Mouse (Mus musculus): ENCODE measurements around the gene Olfr610. TPM values are rescaled to one million over a fixed set of nuclear protein-coding genes. Genes with fewer than 3 reads are reported as not detected.
"Not testable (repeated sequence)": the region's sequence is repeated elsewhere in the genome, so short reads cannot be mapped to it uniquely, and the experiment has no call there.

Gene Olfr610
- not detected in 2 replicates for polyA plus RNA-seq (2015; fragmentation: Nextera tagmentation; extraction: Ambion mirVana)

GRCm38 (mm10) chr7:103512022-103512421, at the start of gene Olfr610:
Gene Olfr610, minus strand, starts transcription at chr7:103512122.
- H3K4me2 ChIP-seq (ENCODE audit: low read depth, low read length), result no peak within 1 kb of the TSS
- WGBS, result 83% methylated on average over 2 of the region's 2 CpGs

GRCm38 (mm10) chr7:103555779-103556178, 43.9 kb upstream of the Olfr610 start, which contains the start of gene Olfr615:
Gene Olfr615, plus strand, starts transcription at chr7:103556079.
- 76% methylated on average over 2 of the region's 2 CpGs for WGBS

More at GRCm38 (mm10) chr7:103512022-103512421, at the start of gene Olfr610:
- no peak within 1 kb of the TSS for H3K27ac ChIP-seq (ENCODE audit: low read length)
- H3K9ac ChIP-seq (ENCODE audit: low read length), result no peak within 1 kb of the TSS
- H3K36me3 ChIP-seq (ENCODE audit: control insufficient read depth, insufficient read depth, low read length), result no peaks in the 10 kb centered on the region
- no peaks in the 10 kb centered on the region for H3K27me3 ChIP-seq (ENCODE audit: control insufficient read depth, insufficient read depth, low read length)
- H3K4me3 ChIP-seq (replicated peaks; ENCODE audit: low read length), result no peak within 1 kb of the TSS
- H3K9me3 ChIP-seq (replicated peaks; ENCODE audit: control insufficient read depth, low read length), result no peaks in the 10 kb centered on the region
- no peak for ATAC-seq (ENCODE audit: insufficient read depth, low FRiP score)
- no peaks in the 10 kb centered on the region for H3K4me1 ChIP-seq (ENCODE audit: control insufficient read depth, insufficient read depth, low read length)

GRCm38 (mm10) chr7:103547774-103548173, 35.9 kb upstream of the Olfr610 start, which contains the start of gene Olfr613:
Gene Olfr613, plus strand, starts transcription at chr7:103548074.
- H3K27me3 ChIP-seq (ENCODE audit: control insufficient read depth, insufficient read depth, low read length), result no peaks in the 10 kb centered on the region
- ATAC-seq (ENCODE audit: insufficient read depth, low FRiP score), result no peak
- no peak within 1 kb of the TSS for H3K4me2 ChIP-seq (ENCODE audit: low read depth, low read length)
- H3K4me1 ChIP-seq (ENCODE audit: control insufficient read depth, insufficient read depth, low read length), result no peaks in the 10 kb centered on the region
- H3K9ac ChIP-seq (ENCODE audit: low read length), result no peak within 1 kb of the TSS
- no peak within 1 kb of the TSS for H3K27ac ChIP-seq (ENCODE audit: low read length)
- no peaks in the 10 kb centered on the region for H3K36me3 ChIP-seq (ENCODE audit: control insufficient read depth, insufficient read depth, low read length)
- no peaks in the 10 kb centered on the region for H3K9me3 ChIP-seq (replicated peaks; ENCODE audit: control insufficient read depth, low read length)
- H3K4me3 ChIP-seq (replicated peaks; ENCODE audit: low read length), result no peak within 1 kb of the TSS
- 69% methylated on average over 2 of the region's 2 CpGs for WGBS

More at GRCm38 (mm10) chr7:103555779-103556178, 43.9 kb upstream of the Olfr610 start, which contains the start of gene Olfr615:
- Histone ChIP-seq H3K9me3 (replicated peaks; ENCODE audit: control insufficient read depth, low read length) (no peaks in the 10 kb centered on the region), H3K9ac (ENCODE audit: low read length) (no peak within 1 kb of the TSS), H3K36me3 (ENCODE audit: control insufficient read depth, insufficient read depth, low read length) (no peaks in the 10 kb centered on the region), H3K27me3 (ENCODE audit: control insufficient read depth, insufficient read depth, low read length) (no peaks in the 10 kb centered on the region), H3K4me2 (ENCODE audit: low read depth, low read length) (no peak within 1 kb of the TSS), H3K27ac (ENCODE audit: low read length) (no peak within 1 kb of the TSS), H3K4me3 (replicated peaks; ENCODE audit: low read length) (no peak within 1 kb of the TSS), H3K4me1 (ENCODE audit: control insufficient read depth, insufficient read depth, low read length) (no peaks in the 10 kb centered on the region)
- no peak for ATAC-seq (ENCODE audit: insufficient read depth, low FRiP score)

GRCm38 (mm10) chr7:103542617-103543016, 30.7 kb upstream of the Olfr610 start, which contains the start of gene Olfr612:
Gene Olfr612, minus strand, starts transcription at chr7:103542717.
- not testable (repeated sequence) for H3K9me3 ChIP-seq (replicated peaks; ENCODE audit: control insufficient read depth, low read length); H3K4me1 ChIP-seq (ENCODE audit: control insufficient read depth, insufficient read depth, low read length); ATAC-seq (ENCODE audit: insufficient read depth, low FRiP score); H3K9ac ChIP-seq (ENCODE audit: low read length); H3K4me2 ChIP-seq (ENCODE audit: low read depth, low read length); H3K36me3 ChIP-seq (ENCODE audit: control insufficient read depth, insufficient read depth, low read length); H3K27ac ChIP-seq (ENCODE audit: low read length); H3K4me3 ChIP-seq (replicated peaks; ENCODE audit: low read length); H3K27me3 ChIP-seq (ENCODE audit: control insufficient read depth, insufficient read depth, low read length)
- WGBS, result 73% methylated on average over 2 of the region's 2 CpGs

GRCm38 (mm10) chr7:103520746-103521145, 8.8 kb upstream of the Olfr610 start, which contains the start of gene Olfr611:
Gene Olfr611, minus strand, starts transcription at chr7:103520846.
- not testable (repeated sequence) for H3K4me1 ChIP-seq (ENCODE audit: control insufficient read depth, insufficient read depth, low read length); H3K36me3 ChIP-seq (ENCODE audit: control insufficient read depth, insufficient read depth, low read length); H3K4me2 ChIP-seq (ENCODE audit: low read depth, low read length); ATAC-seq (ENCODE audit: insufficient read depth, low FRiP score); H3K4me3 ChIP-seq (replicated peaks; ENCODE audit: low read length); H3K27me3 ChIP-seq (ENCODE audit: control insufficient read depth, insufficient read depth, low read length); H3K9ac ChIP-seq (ENCODE audit: low read length); H3K27ac ChIP-seq (ENCODE audit: low read length); H3K9me3 ChIP-seq (replicated peaks; ENCODE audit: control insufficient read depth, low read length)
- WGBS, result 66% methylated on average over 1 of the region's 1 CpGs

- Histone ChIP-seq H3K9me3 (replicated peaks; ENCODE audit: control insufficient read depth, low read length) (no peaks in the 10 kb centered on the region), H3K4me2 (ENCODE audit: low read depth, low read length) (no peak within 1 kb of the TSS), H3K27me3 (ENCODE audit: control insufficient read depth, insufficient read depth, low read length) (no peaks in the 10 kb centered on the region), H3K36me3 (ENCODE audit: control insufficient read depth, insufficient read depth, low read length) (no peaks in the 10 kb centered on the region), H3K4me3 (replicated peaks; ENCODE audit: low read length) (no peak within 1 kb of the TSS), H3K9ac (ENCODE audit: low read length) (no peak within 1 kb of the TSS), H3K27ac (ENCODE audit: low read length) (no peak within 1 kb of the TSS), H3K4me1 (ENCODE audit: control insufficient read depth, insufficient read depth, low read length) (no peaks in the 10 kb centered on the region)
- 58% methylated on average over 1 of the region's 1 CpGs for WGBS
- ATAC-seq (ENCODE audit: insufficient read depth, low FRiP score), result no peak
Measured at GRCm38 (mm10) chr7:103497962-103498361, 14.0 kb downstream of the Olfr610 start, which contains the start of gene Olfr609. Gene Olfr609, minus strand, starts transcription at chr7:103498062.

- not testable (repeated sequence) for H3K9me3 ChIP-seq (replicated peaks; ENCODE audit: control insufficient read depth, low read length); ATAC-seq (ENCODE audit: insufficient read depth, low FRiP score)
- 77% methylated on average over 9 of the region's 9 CpGs for WGBS
Measured at GRCm38 (mm10) chr7:103477106-103477505, 34.8 kb downstream of the Olfr610 start.

GRCm38 (mm10) chr7:103469577-103469976, 42.3 kb downstream of the Olfr610 start, which contains the start of gene Olfr608:
Gene Olfr608, plus strand, starts transcription at chr7:103469877.
- no peak within 1 kb of the TSS for H3K4me3 ChIP-seq (replicated peaks; ENCODE audit: low read length)
- H3K27ac ChIP-seq (ENCODE audit: low read length), result no peak within 1 kb of the TSS
- H3K9me3 ChIP-seq (replicated peaks; ENCODE audit: control insufficient read depth, low read length), result no peaks in the 10 kb centered on the region
- no peaks in the 10 kb centered on the region for H3K36me3 ChIP-seq (ENCODE audit: control insufficient read depth, insufficient read depth, low read length)
- no peak for ATAC-seq (ENCODE audit: insufficient read depth, low FRiP score)
- H3K4me2 ChIP-seq (ENCODE audit: low read depth, low read length), result no peak within 1 kb of the TSS
- H3K4me1 ChIP-seq (ENCODE audit: control insufficient read depth, insufficient read depth, low read length), result no peaks in the 10 kb centered on the region
- no peaks in the 10 kb centered on the region for H3K27me3 ChIP-seq (ENCODE audit: control insufficient read depth, insufficient read depth, low read length)
- no peak within 1 kb of the TSS for H3K9ac ChIP-seq (ENCODE audit: low read length)

More at GRCm38 (mm10) chr7:103477106-103477505, 34.8 kb downstream of the Olfr610 start:
- H3K27me3 ChIP-seq (ENCODE audit: control insufficient read depth, insufficient read depth, low read length); H3K36me3 ChIP-seq (ENCODE audit: control insufficient read depth, insufficient read depth, low read length); H3K4me1 ChIP-seq (ENCODE audit: control insufficient read depth, insufficient read depth, low read length); H3K9ac ChIP-seq (ENCODE audit: low read length); H3K4me3 ChIP-seq (replicated peaks; ENCODE audit: low read length); H3K4me2 ChIP-seq (ENCODE audit: low read depth, low read length); H3K27ac ChIP-seq (ENCODE audit: low read length): not testable (repeated sequence)

- Histone ChIP-seq H3K27ac (ENCODE audit: low read length) (no peak overlapping the region), H3K36me3 (ENCODE audit: control insufficient read depth, insufficient read depth, low read length) (no peaks in the 10 kb centered on the region), H3K9ac (ENCODE audit: low read length) (no peak overlapping the region), H3K27me3 (ENCODE audit: control insufficient read depth, insufficient read depth, low read length) (no peaks in the 10 kb centered on the region), H3K4me2 (ENCODE audit: low read depth, low read length) (no peak overlapping the region), H3K4me3 (replicated peaks; ENCODE audit: low read length) (no peak overlapping the region), H3K4me1 (ENCODE audit: control insufficient read depth, insufficient read depth, low read length) (no peaks in the 10 kb centered on the region), H3K9me3 (replicated peaks; ENCODE audit: control insufficient read depth, low read length) (no peaks in the 10 kb centered on the region)
- WGBS, result 77% methylated on average over 5 of the region's 5 CpGs
- no peak for ATAC-seq (ENCODE audit: insufficient read depth, low FRiP score)
Measured at GRCm38 (mm10) chr7:103460590-103460989, 51.3 kb downstream of the Olfr610 start.
